Mouse (Mus musculus) hindbrain, embryonic 11.5 days (tissue): ENCODE measurements around the gene Reg4. TPM values are rescaled to one million over a fixed set of nuclear protein-coding genes. Genes with fewer than 3 reads are reported as not detected.

Experiments
- ATAC-seq: fragments of 200-750 bp; cut with Nextera tagmentation; 2 replicates; pipeline ENCODE4 v1.8.0; 2017; ENCODE audit warnings: mild to moderate bottlenecking, moderate TSS enrichment, moderate library complexity; ENCODE audit not compliant: low FRiP score
- DNase-seq: peaks from one replicate; pipeline ENCODE4 v3.0.0-alpha.2; 2015; ENCODE audit warnings: low spot score
- H3K27ac ChIP-seq: fragments of 300-500 bp; sonication (generic); 2 replicates; pipeline ENCODE4 v1.5.1; 2014; ENCODE audit warnings: mild to moderate bottlenecking, low read depth, low read length
- H3K27me3 ChIP-seq: fragments of 300-500 bp; sonication (generic); 2 replicates; pipeline ENCODE4 v1.6.1; 2014; ENCODE audit warnings: mild to moderate bottlenecking, low read length, moderate library complexity, mixed read lengths; ENCODE audit not compliant: control insufficient read depth, insufficient read depth
- H3K36me3 ChIP-seq: fragments of 300-500 bp; sonication (generic); 2 replicates; pipeline ENCODE4 v1.6.1; 2014; ENCODE audit warnings: mild to moderate bottlenecking, low read length, moderate library complexity, mixed read lengths; ENCODE audit not compliant: control insufficient read depth, insufficient read depth
- H3K4me1 ChIP-seq: fragments of 300-500 bp; sonication (generic); replicated peaks from 2 replicates; pipeline ENCODE4 v1.6.1; 2014; ENCODE audit warnings: low read length, mixed read lengths; ENCODE audit not compliant: control insufficient read depth, insufficient read depth
- H3K4me2 ChIP-seq: fragments of 300-500 bp; sonication (generic); replicated peaks from 2 replicates; pipeline ENCODE4 v1.6.1; 2014; ENCODE audit warnings: mild to moderate bottlenecking, low read depth, low read length
- H3K4me3 ChIP-seq: fragments of 300-500 bp; sonication (generic); 2 replicates; pipeline ENCODE4 v1.5.1; 2014; ENCODE audit warnings: low read depth, low read length
- H3K9ac ChIP-seq: fragments of 300-500 bp; sonication (generic); 2 replicates; pipeline ENCODE4 v1.6.1; 2014; ENCODE audit warnings: low read depth, low read length
- H3K9me3 ChIP-seq: fragments of 300-500 bp; sonication (generic); 2 replicates; pipeline ENCODE4 v1.6.1; 2016; ENCODE audit warnings: low read length; ENCODE audit not compliant: control insufficient read depth
- WGBS: fragments of 180-500 bp; shearing (Covaris S2); extraction: QIAGEN DNeasy Blood & Tissue Kit; methylation state at CpG from one replicate; pipeline ENCODE4 v1.1.7; 2014; 5-methylcytosine and 5-hydroxymethylcytosine counted together
- polyA plus RNA-seq: library from polyadenylated mRNA; unstranded; fragments of >200 nt; fragmentation: Nextera tagmentation; extraction: Ambion mirVana; gene quantifications from 2 replicates; pipeline ENCODE4 v1.2.1, GENCODE M21; 2014

Gene Reg4
- not detected in 2 replicates for polyA plus RNA-seq

GRCm38 (mm10) chr3:98221856-98222255, at the start of gene Reg4:
TSS of gene Reg4 (plus strand) at chr3:98222156.
- DNase-seq (no peak), ATAC-seq (no peak)
- Histone ChIP-seq H3K9ac (no peak within 1 kb of the TSS), H3K4me2 (no peak within 1 kb of the TSS), H3K9me3 (no peaks in the 10 kb centered on the region), H3K27me3 (no peaks in the 10 kb centered on the region), H3K4me3 (no peak within 1 kb of the TSS), H3K4me1 (no peaks in the 10 kb centered on the region), H3K36me3 (no peaks in the 10 kb centered on the region), H3K27ac (no peak within 1 kb of the TSS)
- 85% methylated on average over 8 of the region's 8 CpGs for WGBS

- Histone ChIP-seq H3K4me1 (no peaks in the 10 kb centered on the region), H3K9me3 (no peaks in the 10 kb centered on the region), H3K27ac (no peak overlapping the region), H3K9ac (no peak overlapping the region), H3K27me3 (no peaks in the 10 kb centered on the region), H3K4me2 (no peak overlapping the region), H3K36me3 (no peaks in the 10 kb centered on the region), H3K4me3 (no peak overlapping the region)
- WGBS: 84% methylated on average over 4 of the region's 4 CpGs
- no peak for ATAC-seq
- no peak for DNase-seq
Measured at GRCm38 (mm10) chr3:98178340-98178739, 43.6 kb upstream of the Reg4 start.

- Histone ChIP-seq H3K36me3 (no peaks in the 10 kb centered on the region), H3K27me3 (no peaks in the 10 kb centered on the region), H3K4me2 (no peak overlapping the region), H3K4me3 (no peak overlapping the region), H3K9ac (no peak overlapping the region), H3K27ac (no peak overlapping the region), H3K9me3 (no peaks in the 10 kb centered on the region), H3K4me1 (no peaks in the 10 kb centered on the region)
- ATAC-seq (no peak), DNase-seq (peak; percentile 67)
- WGBS: 25% methylated on average over 7 of the region's 7 CpGs
Measured at GRCm38 (mm10) chr3:98180805-98181204, 41.2 kb upstream of the Reg4 start.

- Histone ChIP-seq H3K36me3 (no peaks in the 10 kb centered on the region), H3K9me3 (no peaks in the 10 kb centered on the region), H3K9ac (no peak overlapping the region), H3K4me3 (no peak overlapping the region), H3K4me1 (no peaks in the 10 kb centered on the region), H3K27me3 (no peaks in the 10 kb centered on the region), H3K27ac (no peak overlapping the region), H3K4me2 (no peak overlapping the region)
- ATAC-seq: no peak
- WGBS: 54% methylated on average over 10 of the region's 10 CpGs
- DNase-seq: peak; percentile 13
Measured at GRCm38 (mm10) chr3:98185163-98185714, 36.7 kb upstream of the Reg4 start.

- no peak for DNase-seq
- Histone ChIP-seq H3K9ac (no peak overlapping the region), H3K4me1 (no peaks in the 10 kb centered on the region), H3K4me2 (no peak overlapping the region), H3K36me3 (no peaks in the 10 kb centered on the region), H3K27me3 (no peaks in the 10 kb centered on the region), H3K27ac (no peak overlapping the region), H3K4me3 (no peak overlapping the region), H3K9me3 (no peaks in the 10 kb centered on the region)
- ATAC-seq: no peak
- 92% methylated on average over 3 of the region's 3 CpGs for WGBS
Measured at GRCm38 (mm10) chr3:98187777-98188176, 34.2 kb upstream of the Reg4 start.

GRCm38 (mm10) chr3:98197711-98198532, 24.0 kb upstream of the Reg4 start:
- Histone ChIP-seq H3K27ac (peak overlapping the region; percentile 8; the same call in 1 of the 2 replicates), H3K9ac (no peak overlapping the region), H3K9me3 (no peaks in the 10 kb centered on the region), H3K27me3 (no peaks in the 10 kb centered on the region), H3K4me1 (no peaks in the 10 kb centered on the region), H3K36me3 (no peaks in the 10 kb centered on the region), H3K4me3 (no peak overlapping the region), H3K4me2 (no peak overlapping the region)
- peak; percentile 40 for DNase-seq
- 9% methylated on average over 9 of the region's 9 CpGs for WGBS
- peak; percentile 49; the same call in 1 of the 2 replicates for ATAC-seq

GRCm38 (mm10) chr3:98199747-98200146, 22.2 kb upstream of the Reg4 start:
- H3K4me3 ChIP-seq: no peak overlapping the region
- no peak for DNase-seq
- no peak overlapping the region for H3K27ac ChIP-seq
- no peaks in the 10 kb centered on the region for H3K9me3 ChIP-seq
- no peak overlapping the region for H3K9ac ChIP-seq
- no peaks in the 10 kb centered on the region for H3K36me3 ChIP-seq
- no peaks in the 10 kb centered on the region for H3K4me1 ChIP-seq
- 76% methylated on average over 5 of the region's 5 CpGs for WGBS
- H3K4me2 ChIP-seq: no peak overlapping the region
- ATAC-seq: no peak
- H3K27me3 ChIP-seq: no peaks in the 10 kb centered on the region

- Histone ChIP-seq H3K9me3 (no peaks in the 10 kb centered on the region), H3K9ac (no peak overlapping the region), H3K4me3 (no peak overlapping the region), H3K36me3 (no peaks in the 10 kb centered on the region), H3K4me1 (no peaks in the 10 kb centered on the region), H3K27me3 (no peaks in the 10 kb centered on the region), H3K4me2 (no peak overlapping the region), H3K27ac (no peak overlapping the region)
- ATAC-seq (no peak), DNase-seq (no peak)
- 81% methylated on average over 5 of the region's 5 CpGs for WGBS
Measured at GRCm38 (mm10) chr3:98203282-98203681, 18.7 kb upstream of the Reg4 start.

GRCm38 (mm10) chr3:98206977-98207376, 15.0 kb upstream of the Reg4 start:
- Histone ChIP-seq H3K9me3 (no peaks in the 10 kb centered on the region), H3K36me3 (no peaks in the 10 kb centered on the region), H3K4me2 (no peak overlapping the region), H3K27ac (no peak overlapping the region), H3K27me3 (no peaks in the 10 kb centered on the region), H3K9ac (no peak overlapping the region), H3K4me3 (no peak overlapping the region), H3K4me1 (no peaks in the 10 kb centered on the region)
- ATAC-seq (no peak), DNase-seq (no peak)
- WGBS: 61% methylated on average over 3 of the region's 3 CpGs
